Mouse (Mus musculus) stomach, embryonic 15.5 days (tissue): ENCODE measurements at regions not wholly inside any gene's neighbourhood (a gene's known extent, or its start where the extent isn't known, plus 50 kb on each side); places are given as distances from the start of the nearest gene placed in this dataset.
"Not testable (repeated sequence)": the region's sequence is repeated elsewhere in the genome, so short reads cannot be mapped to it uniquely, and the experiment has no call there.

Experiments used
- ATAC-seq: fragments of 200-750 bp; cut with Nextera tagmentation; 2 replicates; pipeline ENCODE4 v1.8.0; 2017; ENCODE audit warnings: low read depth, moderate number of reproducible peaks, moderate TSS enrichment; ENCODE audit not compliant: insufficient read depth, low FRiP score
- H3K27ac ChIP-seq: fragments of 300-500 bp; sonication (generic); 2 replicates; pipeline ENCODE4 v1.5.1; 2015; ENCODE audit warnings: mild to moderate bottlenecking, inconsistent platforms
- H3K27me3 ChIP-seq: fragments of 300-500 bp; sonication (generic); replicated peaks from 2 replicates; pipeline ENCODE4 v1.6.1; 2015; ENCODE audit warnings: inconsistent platforms
- H3K36me3 ChIP-seq: fragments of 300-500 bp; sonication (generic); 2 replicates; pipeline ENCODE4 v1.6.1; 2015; ENCODE audit warnings: inconsistent platforms
- H3K4me1 ChIP-seq: fragments of 300-500 bp; sonication (generic); 2 replicates; pipeline ENCODE4 v1.6.1; 2015; ENCODE audit warnings: inconsistent platforms
- H3K4me2 ChIP-seq: fragments of 300-500 bp; sonication (generic); 2 replicates; pipeline ENCODE4 v1.6.1; 2015; ENCODE audit warnings: mild to moderate bottlenecking, inconsistent platforms
- H3K4me3 ChIP-seq: fragments of 300-500 bp; sonication (generic); replicated peaks from 2 replicates; pipeline ENCODE4 v1.5.1; 2015; ENCODE audit warnings: inconsistent platforms
- H3K9ac ChIP-seq: fragments of 300-500 bp; sonication (generic); 2 replicates; pipeline ENCODE4 v1.6.1; 2015; ENCODE audit warnings: inconsistent platforms
- H3K9me3 ChIP-seq: fragments of 300-500 bp; sonication (generic); 2 replicates; pipeline ENCODE4 v1.6.1; 2016; ENCODE audit warnings: inconsistent platforms
- WGBS: fragments of 180-500 bp; shearing (Covaris S2); methylation state at CpG from one replicate; pipeline ENCODE4 v1.1.7; 2015; 5-methylcytosine and 5-hydroxymethylcytosine counted together

DNA sequence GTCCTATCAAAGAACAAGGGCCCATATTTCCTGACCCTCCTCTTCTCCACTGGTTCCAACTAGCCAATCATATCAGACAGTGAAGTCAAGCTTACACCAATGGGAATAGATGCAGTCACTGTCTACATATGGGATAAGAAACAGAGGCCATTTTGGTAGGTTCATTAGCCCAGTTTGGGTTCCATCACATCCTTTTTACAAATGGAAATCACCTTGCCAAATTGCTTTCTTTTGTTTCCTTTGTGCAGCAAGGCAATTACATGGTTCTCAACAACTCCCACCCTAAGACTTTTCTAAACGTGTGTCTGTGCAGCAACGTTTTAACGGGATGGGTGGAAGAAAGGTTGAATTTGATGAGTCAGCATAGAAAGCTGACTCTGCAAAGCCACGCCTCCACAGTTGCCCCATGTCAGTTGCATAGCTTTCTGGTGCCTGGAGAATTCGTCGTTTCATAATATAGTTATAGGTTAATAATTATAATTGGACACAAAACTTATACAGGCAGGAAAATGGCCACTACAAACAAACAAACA is 177.3 kb downstream of the Basp1 start:
- Histone ChIP-seq H3K9me3 (no peaks in the 10 kb centered on the region), H3K4me2 (no peak overlapping the region), H3K9ac (no peak overlapping the region), H3K4me1 (no peaks in the 10 kb centered on the region), H3K27me3 (no peaks in the 10 kb centered on the region), H3K36me3 (no peaks in the 10 kb centered on the region), H3K27ac (no peak overlapping the region), H3K4me3 (no peak overlapping the region)
- ATAC-seq: no peak
- WGBS: 78% methylated on average over 6 of the region's 6 CpGs

DNA sequence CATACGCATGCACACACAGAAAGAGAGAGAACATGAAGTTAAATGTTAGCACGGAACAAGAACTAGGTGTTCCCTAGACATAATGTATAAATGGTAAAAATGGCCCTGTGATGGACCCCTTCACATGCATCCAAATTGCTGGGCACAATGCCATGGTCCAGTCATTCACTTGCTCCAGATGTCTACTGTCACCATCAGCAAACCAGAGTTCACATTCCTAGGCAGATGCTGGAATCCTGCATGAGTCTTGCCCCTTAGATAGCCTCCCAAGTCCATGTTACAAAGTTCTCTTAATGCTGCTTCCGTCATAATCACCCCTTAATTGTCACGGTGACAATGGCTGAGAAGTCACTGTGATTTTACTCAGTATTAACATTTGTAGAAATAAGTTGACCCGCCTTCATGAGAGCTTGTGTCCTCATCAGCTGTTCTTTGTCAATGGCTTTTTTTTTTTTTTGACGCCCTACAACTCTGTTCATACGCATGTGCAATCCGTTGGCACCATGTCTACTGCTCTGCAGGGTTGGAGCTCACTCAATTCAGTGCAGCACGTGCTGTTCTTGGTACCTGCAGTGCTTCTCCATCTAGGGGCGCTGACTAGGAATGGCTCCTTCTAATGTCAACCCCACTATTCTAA is 179.4 kb downstream of the Basp1 start:
- ATAC-seq: no peak
- WGBS: 82% methylated on average over 10 of the region's 10 CpGs
- no peaks in the 10 kb centered on the region for H3K27me3 ChIP-seq

DNA sequence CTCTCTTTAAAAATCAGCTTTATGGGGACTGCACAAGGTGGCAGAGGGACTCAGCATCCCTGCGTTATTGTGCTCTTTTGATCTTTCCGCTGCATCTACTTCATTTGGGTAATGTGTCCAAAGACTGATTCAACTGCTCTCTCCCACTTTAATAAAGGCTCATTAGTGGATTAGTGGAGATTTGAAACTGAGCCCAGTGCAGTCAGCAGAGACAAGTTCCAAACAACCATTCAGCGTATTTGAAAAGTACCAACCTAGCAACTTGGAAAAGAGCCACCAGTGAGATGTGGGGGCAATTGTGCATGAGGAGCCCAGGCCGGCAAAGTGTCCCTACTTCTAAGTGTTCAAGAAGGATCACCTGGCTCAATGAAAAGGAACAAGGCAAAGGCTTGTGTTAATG is 183.4 kb downstream of the Basp1 start:
- ATAC-seq: no peak
- WGBS: 79% methylated on average over 4 of the region's 4 CpGs

More for the DNA sequence above, 179.4 kb downstream of the Basp1 start:
- Histone ChIP-seq H3K4me2 (no peak overlapping the region), H3K9ac (no peak overlapping the region), H3K4me3 (no peak overlapping the region), H3K9me3 (no peaks in the 10 kb centered on the region), H3K4me1 (no peaks in the 10 kb centered on the region), H3K36me3 (no peaks in the 10 kb centered on the region), H3K27ac (no peak overlapping the region)

DNA sequence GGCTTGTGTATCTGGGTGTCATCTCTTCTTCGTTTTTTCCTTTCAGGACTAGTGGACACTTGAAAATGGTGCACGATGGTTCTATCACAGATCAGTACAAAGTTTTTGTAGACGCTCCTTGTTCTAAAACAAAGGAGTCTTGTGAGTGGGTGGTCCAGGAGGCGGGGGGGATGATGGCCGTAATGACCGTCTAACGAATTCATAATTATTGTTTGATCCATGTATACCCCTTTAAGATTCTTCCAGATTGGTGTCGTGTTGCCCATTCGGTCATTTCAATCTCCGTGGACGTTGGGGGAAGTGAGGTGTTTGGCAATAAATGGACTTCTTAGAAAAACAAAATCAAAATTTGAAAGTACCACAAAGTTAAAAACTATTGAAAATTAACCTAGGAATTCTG is 183.8 kb downstream of the Basp1 start:
- no peak for ATAC-seq
- no peak overlapping the region for H3K9ac ChIP-seq
- no peak overlapping the region for H3K27ac ChIP-seq
- 89% methylated on average over 11 of the region's 11 CpGs for WGBS
- no peaks in the 10 kb centered on the region for H3K9me3 ChIP-seq
- H3K36me3 ChIP-seq: no peaks in the 10 kb centered on the region
- H3K27me3 ChIP-seq: no peaks in the 10 kb centered on the region
- H3K4me2 ChIP-seq: no peak overlapping the region
- H3K4me3 ChIP-seq: no peak overlapping the region
- H3K4me1 ChIP-seq: no peaks in the 10 kb centered on the region

More for the DNA sequence above, 183.4 kb downstream of the Basp1 start:
- Histone ChIP-seq H3K27ac (no peak overlapping the region), H3K9ac (no peak overlapping the region), H3K27me3 (no peaks in the 10 kb centered on the region), H3K36me3 (no peaks in the 10 kb centered on the region), H3K4me1 (no peaks in the 10 kb centered on the region), H3K4me3 (no peak overlapping the region), H3K9me3 (no peaks in the 10 kb centered on the region), H3K4me2 (no peak overlapping the region)

DNA sequence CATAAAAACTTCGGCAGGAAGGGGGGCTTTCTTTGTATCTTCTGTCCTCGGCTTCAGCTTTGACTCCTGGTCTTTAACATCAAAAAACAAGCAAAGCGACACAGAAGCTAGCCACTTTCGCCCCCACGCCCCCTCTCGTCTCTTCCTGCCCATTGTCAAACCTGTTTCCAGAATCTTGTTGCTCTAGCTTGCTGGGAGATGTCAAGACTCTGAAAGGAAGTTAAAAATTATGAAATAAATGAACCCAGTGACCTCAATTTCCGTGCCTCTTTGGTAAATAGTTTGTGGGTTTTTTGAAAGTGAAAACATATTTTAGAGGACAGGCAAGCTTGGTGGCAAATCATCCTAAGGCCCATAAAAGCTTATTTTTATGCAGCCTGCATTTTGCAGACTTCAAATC is 186.1 kb downstream of the Basp1 start:
- no peak overlapping the region for H3K9ac ChIP-seq
- H3K4me3 ChIP-seq: no peak overlapping the region
- H3K9me3 ChIP-seq: no peaks in the 10 kb centered on the region
- no peak overlapping the region for H3K4me2 ChIP-seq
- H3K4me1 ChIP-seq: no peaks in the 10 kb centered on the region
- no peak overlapping the region for H3K27ac ChIP-seq
- 46% methylated on average over 7 of the region's 7 CpGs for WGBS
- no peak for ATAC-seq
- no peaks in the 10 kb centered on the region for H3K27me3 ChIP-seq
- H3K36me3 ChIP-seq: no peaks in the 10 kb centered on the region

DNA sequence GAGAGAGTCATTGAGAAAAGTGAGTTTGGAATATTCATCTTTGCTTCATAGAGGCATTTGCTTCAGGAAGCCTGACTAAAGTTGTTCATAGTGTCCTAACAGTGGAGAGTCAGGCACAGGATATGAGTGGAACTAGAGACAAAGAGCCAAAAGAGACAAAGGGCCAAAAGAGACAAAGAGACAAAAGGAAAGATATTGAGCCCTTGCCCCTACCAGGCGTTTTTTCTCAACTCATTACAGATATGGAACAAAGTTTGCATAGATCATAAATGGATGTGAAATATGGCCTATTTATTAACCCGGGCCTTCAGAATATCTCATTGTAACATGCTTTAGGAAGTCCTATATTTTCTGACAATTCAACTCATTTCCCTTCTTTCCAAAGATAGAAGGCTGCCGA is 187.6 kb downstream of the Basp1 start:
- ATAC-seq: no peak
- WGBS: 47% methylated on average over 3 of the region's 3 CpGs

DNA sequence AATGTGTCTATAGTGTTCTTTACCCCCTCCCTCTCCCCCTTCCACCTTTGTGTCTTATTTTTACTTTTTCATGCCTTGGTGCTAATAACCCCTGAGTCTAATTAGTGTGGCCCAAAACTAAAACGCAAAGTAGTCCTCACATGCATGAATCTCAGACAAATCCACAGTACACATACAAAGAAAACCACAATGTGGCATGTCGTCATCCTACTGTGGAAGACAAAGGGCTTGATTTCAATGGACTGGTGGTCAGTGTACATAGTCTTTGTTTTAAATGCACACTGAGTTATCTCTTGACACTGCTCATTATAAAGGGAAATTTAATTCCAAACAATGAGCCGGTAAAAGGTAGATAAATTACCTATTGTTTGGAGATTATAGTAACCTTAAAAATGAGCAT is 188.1 kb downstream of the Basp1 start:
- Histone ChIP-seq H3K9ac (no peak overlapping the region), H3K27ac (no peak overlapping the region), H3K27me3 (no peaks in the 10 kb centered on the region), H3K9me3 (no peaks in the 10 kb centered on the region), H3K4me1 (no peaks in the 10 kb centered on the region), H3K4me3 (no peak overlapping the region), H3K36me3 (no peaks in the 10 kb centered on the region), H3K4me2 (no peak overlapping the region)
- 65% methylated on average over 3 of the region's 3 CpGs for WGBS
- ATAC-seq: no peak

More for the DNA sequence above, 187.6 kb downstream of the Basp1 start:
- no peak overlapping the region for H3K4me2 ChIP-seq
- H3K4me3 ChIP-seq: no peak overlapping the region
- no peaks in the 10 kb centered on the region for H3K27me3 ChIP-seq
- no peaks in the 10 kb centered on the region for H3K36me3 ChIP-seq
- no peaks in the 10 kb centered on the region for H3K9me3 ChIP-seq
- H3K4me1 ChIP-seq: no peaks in the 10 kb centered on the region
- H3K27ac ChIP-seq: no peak overlapping the region
- H3K9ac ChIP-seq: no peak overlapping the region

DNA sequence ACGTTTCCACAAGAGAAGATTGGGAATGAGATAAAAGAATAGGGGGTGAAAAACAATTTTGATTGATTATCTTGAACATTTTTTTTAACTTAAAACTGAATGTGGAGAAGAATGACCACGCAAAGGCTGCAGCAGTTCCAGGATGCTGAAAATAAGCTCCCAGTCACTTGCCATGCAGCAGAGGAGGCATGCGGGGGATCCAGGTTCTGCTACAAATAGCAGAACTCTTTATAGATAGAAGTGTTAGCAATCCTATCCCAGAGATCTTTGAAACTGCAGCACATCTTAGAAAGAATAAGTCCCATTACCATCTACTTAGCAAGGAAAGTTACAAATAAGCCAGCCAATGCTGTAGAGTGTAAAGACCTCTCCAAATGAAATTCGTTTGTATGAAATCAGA is 191.8 kb downstream of the Basp1 start:
- Histone ChIP-seq H3K9me3 (no peaks in the 10 kb centered on the region), H3K36me3 (no peaks in the 10 kb centered on the region), H3K4me2 (no peak overlapping the region), H3K9ac (no peak overlapping the region), H3K27me3 (no peaks in the 10 kb centered on the region), H3K4me1 (no peaks in the 10 kb centered on the region), H3K4me3 (no peak overlapping the region), H3K27ac (no peak overlapping the region)
- WGBS: 73% methylated on average over 4 of the region's 4 CpGs
- no peak for ATAC-seq

DNA sequence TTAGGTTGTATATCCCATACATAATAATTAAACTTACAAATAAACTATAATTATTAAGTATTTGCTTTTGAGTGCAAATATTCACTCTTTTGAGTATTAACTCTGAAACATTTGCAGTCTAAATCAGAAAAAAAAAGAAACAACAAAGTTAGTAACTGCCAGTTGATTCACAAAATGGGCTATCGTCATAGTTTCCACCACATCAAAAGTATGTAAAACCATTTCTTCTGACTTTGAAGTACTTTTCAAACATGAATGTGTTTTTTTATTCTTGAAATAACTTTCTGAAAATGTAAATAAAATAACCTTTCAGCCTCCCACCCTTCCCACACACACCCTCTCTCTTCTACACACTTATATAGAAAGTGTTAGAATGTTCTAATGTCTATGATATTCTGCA is 197.2 kb downstream of the Basp1 start:
- Histone ChIP-seq H3K36me3 (no peaks in the 10 kb centered on the region), H3K9ac (no peak overlapping the region), H3K9me3 (no peaks in the 10 kb centered on the region), H3K4me2 (no peak overlapping the region), H3K4me1 (no peaks in the 10 kb centered on the region), H3K27ac (no peak overlapping the region), H3K27me3 (no peaks in the 10 kb centered on the region), H3K4me3 (no peak overlapping the region)
- 82% methylated on average over 1 of the region's 1 CpGs for WGBS
- ATAC-seq: no peak

DNA sequence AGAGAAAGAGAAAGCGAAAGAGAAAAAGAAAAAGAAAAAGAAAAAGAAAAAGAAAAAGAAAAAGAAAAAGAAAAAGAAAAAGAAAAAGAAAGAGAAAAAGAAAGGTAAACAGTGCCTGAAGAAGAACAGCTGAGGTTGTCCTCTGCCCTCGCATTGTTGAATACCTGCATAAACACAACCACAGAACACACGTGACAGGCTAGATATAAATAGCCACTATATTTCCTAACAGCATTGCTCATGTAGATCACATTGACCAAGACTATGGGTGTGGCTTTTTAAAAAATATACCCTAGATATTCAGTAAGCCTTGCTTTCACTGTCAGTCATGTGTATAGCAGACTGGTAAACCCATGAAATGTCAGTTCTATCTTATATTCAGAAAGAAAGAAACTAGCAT is 211.5 kb downstream of the Basp1 start:
- Histone ChIP-seq H3K4me1 (no peaks in the 10 kb centered on the region), H3K36me3 (no peaks in the 10 kb centered on the region), H3K4me3 (no peak overlapping the region), H3K27me3 (no peaks in the 10 kb centered on the region), H3K9me3 (no peaks in the 10 kb centered on the region), H3K9ac (no peak overlapping the region), H3K4me2 (no peak overlapping the region), H3K27ac (no peak overlapping the region)
- no peak for ATAC-seq
- WGBS: 66% methylated on average over 3 of the region's 3 CpGs

DNA sequence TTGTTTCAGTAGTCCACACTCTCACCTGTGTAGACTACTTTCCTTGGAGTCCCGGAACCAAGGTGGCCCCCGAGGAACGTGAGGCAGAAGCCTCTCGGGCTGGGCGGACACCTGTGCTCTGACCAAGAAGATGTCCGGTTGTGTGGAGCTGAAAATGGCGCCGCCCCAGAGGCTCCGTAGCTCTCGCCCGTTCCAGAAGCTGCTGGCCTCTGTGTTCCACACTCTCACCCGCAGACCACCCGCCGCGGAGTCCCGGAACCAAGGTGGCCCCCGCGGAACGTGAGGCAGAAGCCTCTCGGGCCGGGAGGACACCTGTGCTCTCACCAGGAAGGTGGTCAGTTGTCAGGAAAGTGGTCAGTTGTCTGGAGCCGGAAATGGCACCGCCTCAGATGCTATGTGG is 213.3 kb downstream of the Basp1 start:
- WGBS: 93% methylated on average over 23 of the region's 23 CpGs
- not testable (repeated sequence) for H3K27ac ChIP-seq, H3K4me2 ChIP-seq, H3K27me3 ChIP-seq, H3K4me3 ChIP-seq, H3K4me1 ChIP-seq, H3K9ac ChIP-seq, H3K36me3 ChIP-seq, ATAC-seq, H3K9me3 ChIP-seq

DNA sequence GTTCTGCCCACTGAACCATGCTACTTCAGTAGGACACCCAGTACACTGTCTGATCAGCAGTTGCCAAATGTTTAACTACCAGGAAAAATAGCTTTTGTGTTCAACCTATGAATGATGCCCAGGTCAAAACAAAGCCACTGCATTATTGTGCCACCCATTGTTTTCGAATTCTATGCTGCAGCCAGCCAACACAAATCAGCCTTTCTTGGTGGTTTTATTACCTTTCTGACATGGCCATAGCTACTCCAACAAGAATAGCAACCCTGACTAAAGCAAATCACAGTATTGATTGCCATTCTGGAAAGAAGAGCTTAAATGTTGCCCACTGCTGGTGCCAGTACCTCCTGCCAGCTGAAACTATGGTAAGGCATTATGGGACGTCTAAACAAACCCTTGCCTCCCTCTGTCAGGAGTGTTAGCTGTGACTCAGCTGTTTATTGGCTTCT is 225.7 kb downstream of the Basp1 start:
- H3K4me1 ChIP-seq: no peaks in the 10 kb centered on the region
- no peak overlapping the region for H3K27ac ChIP-seq
- ATAC-seq: no peak
- H3K9me3 ChIP-seq: no peaks in the 10 kb centered on the region
- WGBS: 63% methylated on average over 2 of the region's 2 CpGs
- H3K4me2 ChIP-seq: no peak overlapping the region
- H3K4me3 ChIP-seq: no peak overlapping the region
- H3K9ac ChIP-seq: no peak overlapping the region
- H3K36me3 ChIP-seq: no peaks in the 10 kb centered on the region
- no peaks in the 10 kb centered on the region for H3K27me3 ChIP-seq

DNA sequence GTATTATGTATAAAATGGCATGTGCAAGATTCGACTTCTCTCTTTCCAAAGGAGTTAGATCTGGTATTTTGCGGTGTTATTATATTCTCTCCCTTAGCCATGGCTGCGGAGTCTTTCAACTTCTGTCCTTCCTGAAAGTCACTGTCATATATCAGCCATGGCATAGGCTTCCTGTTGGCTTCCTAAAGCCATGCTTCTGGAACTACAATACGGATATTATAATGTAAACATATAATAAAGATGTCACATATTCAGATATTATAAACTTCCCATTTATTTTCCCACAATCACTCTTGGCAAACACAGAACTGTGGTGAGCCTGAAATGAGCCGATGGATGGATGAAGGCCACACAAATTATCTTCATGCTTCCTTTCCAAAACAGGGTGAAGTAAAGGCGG is 240.8 kb downstream of the Basp1 start:
- Histone ChIP-seq H3K4me1 (no peaks in the 10 kb centered on the region), H3K4me2 (no peak overlapping the region), H3K4me3 (no peak overlapping the region), H3K9me3 (no peaks in the 10 kb centered on the region), H3K9ac (no peak overlapping the region), H3K36me3 (no peaks in the 10 kb centered on the region), H3K27me3 (no peaks in the 10 kb centered on the region), H3K27ac (no peak overlapping the region)
- no peak for ATAC-seq
- 70% methylated on average over 6 of the region's 6 CpGs for WGBS
